Comparison of ENCODE assay signal across 8 mouse cellular contexts in the genomic region with DNA sequence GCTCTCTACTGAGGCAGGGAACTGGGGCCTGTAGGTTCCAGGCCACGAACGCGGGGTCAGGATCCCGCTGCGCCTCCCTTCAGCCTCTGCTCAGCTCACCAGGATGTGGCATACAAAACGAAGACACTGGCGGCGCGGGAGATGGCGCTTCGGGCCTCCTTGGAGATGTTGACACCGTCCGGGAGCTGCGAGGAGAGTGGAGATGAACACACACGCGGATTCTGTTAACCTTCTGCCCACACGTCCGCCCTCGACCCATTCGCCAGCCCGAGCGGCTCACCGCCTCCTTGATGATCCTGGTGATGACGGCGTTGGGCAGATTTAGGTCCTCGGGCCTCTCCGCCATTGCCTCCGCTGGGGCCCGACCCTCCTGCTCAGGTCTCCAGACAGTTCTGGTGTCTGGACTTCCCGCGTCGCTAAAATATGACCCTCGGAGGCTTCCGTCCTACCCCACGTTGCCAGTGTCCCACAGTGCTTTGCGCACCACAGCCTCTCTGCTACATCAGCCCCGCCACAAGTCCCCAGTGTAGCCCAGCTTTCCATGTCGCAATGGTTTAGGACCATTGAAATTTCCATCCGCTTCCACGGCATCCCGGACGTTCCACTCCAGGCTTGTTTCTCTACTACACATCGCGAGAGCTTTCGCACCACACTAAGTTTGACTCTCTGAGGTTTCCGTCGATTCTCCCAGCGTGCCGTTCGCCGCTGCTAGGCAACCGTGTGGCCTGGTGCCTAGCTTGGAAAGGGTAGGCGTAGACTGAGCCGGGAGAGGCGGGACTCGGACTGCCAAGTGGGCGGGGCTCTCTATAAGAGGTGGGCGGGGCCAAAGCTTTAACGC. TPM values are rescaled to one million over a fixed set of nuclear protein-coding genes. Genes with fewer than 3 reads are reported as not detected.
DNase-seq lines count a peak whose midpoint lies in the region; ATAC-seq and TF ChIP-seq lines count a peak whose summit lies in the region.

TSS of gene Pole3 (minus strand) at position 418 of the 838 bp plus-strand sequence.
TSS of gene 4933430I17Rik (plus strand) at position 719 of the 838 bp plus-strand sequence.

- peak within 1 kb of the TSS; percentile 55 for H3K9ac ChIP-seq in ES-Bruce4 (ENCODE audit: low read depth, poor library complexity, severe bottlenecking)
- peak within 1 kb of the TSS; percentile 83 for H3K9ac ChIP-seq in forebrain, embryonic 14.5 days (ENCODE audit: low read length)
- H3K9ac ChIP-seq in neural tube, embryonic 15.5 days (replicated peaks) = peak within 1 kb of the TSS; percentile 83

- H3K4me2 ChIP-seq in forebrain, embryonic 14.5 days (ENCODE audit: low read length) = peak within 1 kb of the TSS; percentile 89
- H3K4me2 ChIP-seq in neural tube, embryonic 15.5 days = peak within 1 kb of the TSS; percentile 90

- no peak for TF ChIP-seq CTCF in ES-Bruce4 (IDR thresholded peaks at IDR 0.05; ENCODE audit: low read depth, low read length)

- TF ChIP-seq EP300 in ES-Bruce4 (IDR thresholded peaks at IDR 0.05; ENCODE audit: insufficient read depth, low read depth, low read length) = no peak

- ATAC-seq in cerebellum, adult (ENCODE audit: insufficient number of reproducible peaks, low FRiP score, low TSS enrichment) = peak; percentile 80
- peak; percentile 98 for ATAC-seq in forebrain, embryonic 14.5 days
- peak; percentile 98 for ATAC-seq in neural tube, embryonic 15.5 days (ENCODE audit: low FRiP score)

- no peaks in the 10 kb centered on the region for H3K9me3 ChIP-seq in ES-Bruce4 (replicated peaks; ENCODE audit: control insufficient read depth, insufficient read depth, low read length, poor library complexity, severe bottlenecking)
- H3K9me3 ChIP-seq in forebrain, embryonic 14.5 days (replicated peaks; ENCODE audit: control insufficient read depth, low read length) = no peaks in the 10 kb centered on the region
- H3K9me3 ChIP-seq in neural tube, embryonic 15.5 days (replicated peaks) = no peaks in the 10 kb centered on the region

- H3K36me3 ChIP-seq in ES-Bruce4 (ENCODE audit: control insufficient read depth, insufficient read depth, low read length, poor library complexity, severe bottlenecking) = no peaks in the 10 kb centered on the region
- H3K36me3 ChIP-seq in forebrain, embryonic 14.5 days (ENCODE audit: control insufficient read depth, insufficient read depth, low read length) = peaks cover 10% of the 10 kb centered on the region
- H3K36me3 ChIP-seq in neural tube, embryonic 15.5 days = no peaks in the 10 kb centered on the region

- under 1% methylated on average over 59 of the region's 59 CpGs for WGBS in forebrain, embryonic 14.5 days
- WGBS in neural tube, embryonic 15.5 days = under 1% methylated on average over 59 of the region's 59 CpGs

- H3K27me3 ChIP-seq in ES-Bruce4 (ENCODE audit: control insufficient read depth, insufficient read depth, low read length, poor library complexity, severe bottlenecking) = no peaks in the 10 kb centered on the region
- no peaks in the 10 kb centered on the region for H3K27me3 ChIP-seq in forebrain, embryonic 14.5 days (replicated peaks; ENCODE audit: control insufficient read depth, insufficient read depth, low read length)
- H3K27me3 ChIP-seq in neural tube, embryonic 15.5 days (replicated peaks) = no peaks in the 10 kb centered on the region

- peak within 1 kb of the TSS; percentile 92 for H3K4me3 ChIP-seq in ES-Bruce4 (ENCODE audit: low read depth, low read length)
- H3K4me3 ChIP-seq in forebrain, embryonic 14.5 days (ENCODE audit: low read depth, low read length) = peak within 1 kb of the TSS; percentile 67
- H3K4me3 ChIP-seq in neural tube, embryonic 15.5 days (replicated peaks) = peak within 1 kb of the TSS; percentile 56

- peak within 1 kb of the TSS; percentile 59 for H3K27ac ChIP-seq in ES-Bruce4 (ENCODE audit: insufficient read depth, low read length)
- peak within 1 kb of the TSS; percentile 94 for H3K27ac ChIP-seq in forebrain, embryonic 14.5 days (ENCODE audit: low read depth, low read length)
- H3K27ac ChIP-seq in neural tube, embryonic 15.5 days (replicated peaks) = peak within 1 kb of the TSS; percentile 100

- H3K4me1 ChIP-seq in ES-Bruce4 (ENCODE audit: control insufficient read depth, insufficient read depth, low read length) = no peaks in the 10 kb centered on the region
- peaks cover 7% of the 10 kb centered on the region for H3K4me1 ChIP-seq in forebrain, embryonic 14.5 days (ENCODE audit: control insufficient read depth, insufficient read depth, low read length)
- H3K4me1 ChIP-seq in neural tube, embryonic 15.5 days = peaks cover 16% of the 10 kb centered on the region

- no peak for TF ChIP-seq POLR2A in ES-Bruce4 (IDR thresholded peaks at IDR 0.05; ENCODE audit: insufficient read depth, low read length)

- DNase-seq in forebrain, embryonic 14.5 days (ENCODE audit: low spot score) = peak; percentile 99
- peak; percentile 97 to 99 for DNase-seq in heart, postnatal 14 days
- peak; percentile 96 for DNase-seq in layer of hippocampus, adult 11-12 months (ENCODE audit: low spot score)
- DNase-seq in lung, adult 18-20 months = peak; percentile 96 to 98
- peak; percentile 98 for DNase-seq in testis, postnatal 14 days (ENCODE audit: low spot score)

- intact Hi-C loops in heart, postnatal 14 days (cut with DNase I) = no loop called here

RNA-seq across cellular contexts. Expression of gene Pole3, which starts in this region (rescaled TPM):
- 32.3 and 34.0 TPM in 2 replicates for polyA plus RNA-seq in ES-Bruce4 (2011; ENCODE audit: insufficient read depth, insufficient read length, low read depth, missing spikeins)
- 78.6 and 80.3 TPM in 2 replicates for polyA plus RNA-seq in forebrain, embryonic 14.5 days (2014; fragmentation: Nextera tagmentation; extraction: Ambion mirVana)
- total RNA-seq in heart, postnatal 14 days (2021) = 10 to 100 TPM; 18.6 to 19.1 TPM
- polyA plus RNA-seq in neural tube, embryonic 15.5 days (2015; fragmentation: Nextera tagmentation; extraction: Ambion mirVana) = 52.0 and 60.9 TPM in 2 replicates

RNA-seq across cellular contexts. Expression of gene 4933430I17Rik, which starts in this region (rescaled TPM):
- 1.3 and 1.5 TPM in 2 replicates for polyA plus RNA-seq in ES-Bruce4 (2011; ENCODE audit: insufficient read depth, insufficient read length, low read depth, missing spikeins)
- 0.95 and 0.97 TPM in 2 replicates for polyA plus RNA-seq in forebrain, embryonic 14.5 days (2014; fragmentation: Nextera tagmentation; extraction: Ambion mirVana)
- under 1 TPM in 1 of 2 experiments, not detected in 1; 0.19 TPM for total RNA-seq in heart, postnatal 14 days (2021)
- 0.40 and 0.55 TPM in 2 replicates for polyA plus RNA-seq in neural tube, embryonic 15.5 days (2015; fragmentation: Nextera tagmentation; extraction: Ambion mirVana)

Comparison
In these comparisons a context has a peak if more than half of its experiments do, and no peak if none do; other contexts are left out.
1. Peak in every context shown above with its lines: DNase-seq, ATAC-seq, H3K4me3 ChIP-seq and H3K27ac ChIP-seq.